Mouse (Mus musculus) urinary bladder, postnatal 0 days (tissue): ENCODE measurements around the gene Hoxd4. TPM values are rescaled to one million over a fixed set of nuclear protein-coding genes. Genes with fewer than 3 reads are reported as not detected.

Experiments
- microRNA counts: library from miRNA; unstranded; fragments of <30 nt; microRNA quantifications from one replicate; lab custom pipeline; 2016
- microRNA-seq: library from miRNA; unstranded; fragments of <30 nt; microRNA quantifications from one replicate; pipeline ENCODE4, GENCODE M21; 2016
- polyA plus RNA-seq: library from polyadenylated mRNA; unstranded; fragments of >200 nt; fragmentation: Nextera tagmentation; extraction: Ambion mirVana; gene quantifications from 2 replicates; pipeline ENCODE4 v1.2.1, GENCODE M21; 2015

Hoxd4 gene
- 0.67 and 0.82 TPM in 2 replicates for polyA plus RNA-seq

GRCm38 (mm10) chr2:74711721-74712621 lies at the start of gene Hoxd4, which contains the start of gene Hoxd3:
Gene Hoxd4 (plus strand): TSS chr2:74711929.
Gene Hoxd3 (plus strand): TSS chr2:74711927.

GRCm38 (mm10) chr2:74667842-74668357 lies 43.8 kb upstream of the Hoxd4 start, which contains the start of gene Hoxd13:
Gene Hoxd13 (plus strand): TSS chr2:74668310.

GRCm38 (mm10) chr2:74674881-74675665 lies 36.7 kb upstream of the Hoxd4 start, which contains the start of gene Hoxd12:
Gene Hoxd12 (plus strand): TSS chr2:74675013.

GRCm38 (mm10) chr2:74678891-74679595 lies 32.7 kb upstream of the Hoxd4 start, which contains the start of gene Hoxd11:
Gene Hoxd11 (plus strand): TSS chr2:74679557.

GRCm38 (mm10) chr2:74691022-74691951 lies 20.4 kb upstream of the Hoxd4 start, which contains the start of gene Hoxd10:
Gene Hoxd10 (plus strand): TSS chr2:74691924.

GRCm38 (mm10) chr2:74697567-74698121 lies 14.1 kb upstream of the Hoxd4 start, which contains the start of gene Hoxd9:
Gene Hoxd9 (plus strand): TSS chr2:74697727.

GRCm38 (mm10) chr2:74704393-74704998 lies 7.2 kb upstream of the Hoxd4 start, which contains the start of gene Hoxd8:
Gene Hoxd8 (plus strand): TSS chr2:74704615.

GRCm38 (mm10) chr2:74726551-74726950 lies 14.8 kb downstream of the Hoxd4 start, which contains the start of gene Gm28230:
Gene Gm28230 (plus strand): TSS chr2:74726728.

GRCm38 (mm10) chr2:74762522-74763244 lies 51.0 kb downstream of the Hoxd4 start, which contains the start of gene Hoxd1:
Gene Hoxd1 (plus strand): TSS chr2:74762980.

MicroRNAs encoded within 50 kb of the gene (microRNA counts, 519-probe panel; counts per million panel counts)
- 3,952 counts per million, percentile 71 among the panel's probes with 10 or more counts for microRNA mmu-miR-10b (lab: Ali Mortazavi, UCI)

Small RNA genes within 50 kb of the gene (microRNA-seq; reads per million reads assigned to microRNA genes)
- gene Gm44463 (not detected), gene Mir10b (16,560 reads per million, percentile 96 among the genes with 10 or more reads in this experiment)

Other genes with a start within 250 kb of the Hoxd4 start
- 10.1 and 16.9 TPM in 2 replicates for gene Lnpk, start 132.5 kb upstream of the Hoxd4 start, polyA plus RNA-seq
- 0.06 and 0.11 TPM in 2 replicates for gene Evx2, start 52.4 kb upstream of the Hoxd4 start, polyA plus RNA-seq
- 6.6 and 8.8 TPM in 2 replicates for gene Hoxd13, start 43.6 kb upstream of the Hoxd4 start, polyA plus RNA-seq
- 2.4 and 2.5 TPM in 2 replicates for gene Hoxd12, start 36.9 kb upstream of the Hoxd4 start, polyA plus RNA-seq
- gene Hoxd11, start 32.4 kb upstream of the Hoxd4 start, polyA plus RNA-seq: 3.0 and 3.9 TPM in 2 replicates
- 3.5 and 4.0 TPM in 2 replicates for gene Hoxd10, start 20.0 kb upstream of the Hoxd4 start, polyA plus RNA-seq
- 4.0 and 4.5 TPM in 2 replicates for gene Hoxd9, start 14.2 kb upstream of the Hoxd4 start, polyA plus RNA-seq
- gene Hoxd8, start 7.3 kb upstream of the Hoxd4 start, polyA plus RNA-seq: 6.1 and 8.2 TPM in 2 replicates
- 0.22 and 0.29 TPM in 2 replicates for gene Hoxd3, start within 50 bp of the Hoxd4 start, polyA plus RNA-seq
- gene Gm28230, start 14.8 kb downstream of the Hoxd4 start, polyA plus RNA-seq: not detected in 2 replicates
- not detected in 2 replicates for gene Hoxd1, start 51.1 kb downstream of the Hoxd4 start, polyA plus RNA-seq
- 78.2 and 79.1 TPM in 2 replicates for gene Mtx2, start 113.9 kb downstream of the Hoxd4 start, polyA plus RNA-seq